Mouse (Mus musculus) cortical plate, adult 2 months (tissue): Measurements from ENCODE around the gene Tbr1.

Source experiments
- CTCF ChIP-seq: fragments of 200-500 bp; IDR thresholded peaks from 2 replicates; pipeline ENCODE4 v1.5.1; 2011; ENCODE audit warnings: mild to moderate bottlenecking, control low read depth, low read length; ENCODE audit not compliant: insufficient read depth; ENCODE audit errors: extremely low read depth
- POLR2A ChIP-seq: fragments of 200-500 bp; IDR thresholded peaks from 2 replicates; pipeline ENCODE4 v1.6.1; 2011; ENCODE audit warnings: mild to moderate bottlenecking, low read length, control low read depth; ENCODE audit not compliant: insufficient read depth; ENCODE audit errors: extremely low read depth

GRCm38 (mm10) chr2:61823426-61824140 lies 20.9 kb downstream of the Tbr1 start:
- TF ChIP-seq CTCF (no peak), POLR2A (no peak)
